Mouse (Mus musculus): Measurements from ENCODE around the gene Lrrc63. TPM values are rescaled to one million over a fixed set of nuclear protein-coding genes. Genes with fewer than 3 reads are reported as not detected.

Lrrc63 gene
- total and polyA plus RNA-seq, 2 experiments from 2014 or later, result not detected

DNA sequence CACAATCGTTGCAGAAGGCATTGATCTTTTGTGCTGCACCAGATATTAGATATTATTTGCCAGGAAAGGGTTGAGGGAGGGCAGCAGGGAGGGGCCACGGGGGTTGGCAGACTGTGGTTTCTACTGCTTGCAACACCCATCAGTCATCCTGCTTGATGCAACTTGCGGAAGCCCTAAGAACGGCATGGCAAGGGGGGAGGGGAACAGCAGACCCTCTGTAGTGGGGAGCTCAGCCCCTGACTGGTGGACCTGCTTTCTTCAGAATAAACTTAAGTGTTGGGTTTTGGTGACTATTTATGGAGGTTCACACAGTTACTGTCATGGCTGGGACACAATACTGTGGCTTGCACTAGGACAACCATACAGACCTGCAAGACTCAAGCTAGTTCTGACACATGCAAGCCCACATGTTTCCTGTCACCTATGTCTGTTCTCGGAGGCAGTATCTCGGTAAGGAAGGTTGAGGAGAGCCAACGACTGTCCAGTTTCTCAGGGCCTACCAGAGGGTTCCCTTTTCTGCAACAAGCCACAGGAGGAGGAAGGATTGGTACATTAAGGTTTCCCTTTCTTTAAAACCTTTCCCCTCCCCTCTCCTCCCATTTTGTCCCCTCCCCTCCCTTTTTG, 61.2 kb downstream of the Lrrc63 start:
- no peak for TF ChIP-seq CTCF (IDR thresholded peaks at IDR 0.05)
- Histone ChIP-seq H3K9me3 (ENCODE audit: low read length) (no peaks in the 10 kb centered on the region), H3K4me2 (ENCODE audit: low read depth, low read length, poor library complexity, severe bottlenecking) (no peak overlapping the region), H3K4me3 (ENCODE audit: low read depth, low read length) (no peak overlapping the region), H3K9ac (replicated peaks; ENCODE audit: low read length, poor library complexity, severe bottlenecking) (no peak overlapping the region), H3K36me3 (ENCODE audit: insufficient read depth, low read length) (no peaks in the 10 kb centered on the region), H3K4me1 (ENCODE audit: insufficient read depth, low read length) (no peaks in the 10 kb centered on the region), H3K27ac (ENCODE audit: low read depth, low read length) (no peak overlapping the region), H3K27me3 (ENCODE audit: insufficient read depth, low read length) (no peaks in the 10 kb centered on the region)
- WGBS, result 81% methylated on average over 7 of the region's 7 CpGs
- ATAC-seq (ENCODE audit: low FRiP score) (no peak), DNase-seq (ENCODE audit: low spot score) (no peak)

- Histone ChIP-seq H3K4me3 (ENCODE audit: low read depth, low read length) (no peak overlapping the region), H3K4me2 (ENCODE audit: low read depth, low read length, poor library complexity, severe bottlenecking) (no peak overlapping the region), H3K4me1 (ENCODE audit: insufficient read depth, low read length) (no peaks in the 10 kb centered on the region), H3K9me3 (ENCODE audit: low read length) (no peaks in the 10 kb centered on the region), H3K27me3 (ENCODE audit: insufficient read depth, low read length) (no peaks in the 10 kb centered on the region), H3K27ac (ENCODE audit: low read depth, low read length) (no peak overlapping the region), H3K9ac (replicated peaks; ENCODE audit: low read length, poor library complexity, severe bottlenecking) (no peak overlapping the region), H3K36me3 (ENCODE audit: insufficient read depth, low read length) (no peaks in the 10 kb centered on the region)
- DNase-seq (ENCODE audit: low spot score) (no peak), ATAC-seq (ENCODE audit: low FRiP score) (no peak)
- WGBS, result 87% methylated on average over 16 of the region's 19 CpGs
- no peak for TF ChIP-seq CTCF (IDR thresholded peaks at IDR 0.05)
Measured at GRCm38 (mm10) chr14:75068430-75069112, 62.1 kb downstream of the Lrrc63 start.

DNA sequence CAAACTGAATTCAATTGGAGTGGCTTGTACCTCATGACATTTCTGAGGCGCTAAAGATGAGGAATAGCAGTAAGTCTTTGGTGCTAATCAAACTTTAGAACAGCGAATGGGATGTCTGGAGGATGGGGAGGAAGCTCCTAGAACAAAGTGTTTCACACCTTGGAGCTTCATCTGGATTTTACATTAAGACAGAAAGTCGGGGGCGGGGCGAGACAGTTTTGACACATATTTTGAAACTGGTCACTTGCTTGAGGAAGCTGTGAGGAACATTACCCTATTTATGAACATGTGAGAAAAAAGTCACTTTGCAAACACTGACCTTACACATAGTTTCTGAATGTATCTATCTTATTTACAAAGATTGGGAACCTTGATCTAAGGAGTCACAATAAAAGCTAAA, 65.5 kb downstream of the Lrrc63 start:
- 98% methylated on average over 5 of the region's 5 CpGs for WGBS
- no peak overlapping the region for H3K9ac ChIP-seq (replicated peaks; ENCODE audit: low read length, poor library complexity, severe bottlenecking)
- DNase-seq (ENCODE audit: low spot score) (no peak), ATAC-seq (ENCODE audit: low FRiP score) (no peak)
- no peak overlapping the region for H3K4me2 ChIP-seq (ENCODE audit: low read depth, low read length, poor library complexity, severe bottlenecking)
- no peaks in the 10 kb centered on the region for H3K36me3 ChIP-seq (ENCODE audit: insufficient read depth, low read length)
- H3K4me1 ChIP-seq (ENCODE audit: insufficient read depth, low read length), result no peaks in the 10 kb centered on the region
- no peaks in the 10 kb centered on the region for H3K9me3 ChIP-seq (ENCODE audit: low read length)
- no peak overlapping the region for H3K4me3 ChIP-seq (ENCODE audit: low read depth, low read length)
- H3K27me3 ChIP-seq (ENCODE audit: insufficient read depth, low read length), result no peaks in the 10 kb centered on the region
- no peak for TF ChIP-seq CTCF (IDR thresholded peaks at IDR 0.05)
- no peak overlapping the region for H3K27ac ChIP-seq (ENCODE audit: low read depth, low read length)

DNA sequence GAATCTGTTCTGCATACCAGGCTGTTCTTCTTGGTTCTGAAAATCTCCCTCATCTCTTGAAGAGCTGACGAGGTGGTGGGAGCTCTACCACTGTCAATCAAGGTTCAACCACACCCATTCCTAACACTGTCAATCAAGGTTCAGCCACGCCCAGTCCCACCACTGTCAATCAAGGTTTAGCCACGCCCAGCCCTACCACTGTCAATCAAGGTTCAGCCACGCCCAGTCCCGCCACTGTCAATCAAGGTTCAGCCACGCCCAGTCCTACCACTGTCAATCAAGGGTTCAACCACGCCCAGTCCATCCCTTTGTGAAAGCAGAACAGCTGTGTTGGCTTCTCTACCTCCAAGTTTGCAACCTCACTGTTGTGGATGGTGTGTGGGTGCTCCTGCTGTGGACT, 66.2 kb downstream of the Lrrc63 start:
- Histone ChIP-seq H3K4me1 (ENCODE audit: insufficient read depth, low read length) (no peaks in the 10 kb centered on the region), H3K9ac (replicated peaks; ENCODE audit: low read length, poor library complexity, severe bottlenecking) (no peak overlapping the region), H3K27ac (ENCODE audit: low read depth, low read length) (no peak overlapping the region), H3K27me3 (ENCODE audit: insufficient read depth, low read length) (no peaks in the 10 kb centered on the region), H3K4me3 (ENCODE audit: low read depth, low read length) (no peak overlapping the region), H3K4me2 (ENCODE audit: low read depth, low read length, poor library complexity, severe bottlenecking) (no peak overlapping the region), H3K36me3 (ENCODE audit: insufficient read depth, low read length) (no peaks in the 10 kb centered on the region), H3K9me3 (ENCODE audit: low read length) (no peaks in the 10 kb centered on the region)
- WGBS, result 87% methylated on average over 7 of the region's 7 CpGs
- ATAC-seq (ENCODE audit: low FRiP score) (no peak), DNase-seq (ENCODE audit: low spot score) (no peak)
- no peak for TF ChIP-seq CTCF (IDR thresholded peaks at IDR 0.05)

DNA sequence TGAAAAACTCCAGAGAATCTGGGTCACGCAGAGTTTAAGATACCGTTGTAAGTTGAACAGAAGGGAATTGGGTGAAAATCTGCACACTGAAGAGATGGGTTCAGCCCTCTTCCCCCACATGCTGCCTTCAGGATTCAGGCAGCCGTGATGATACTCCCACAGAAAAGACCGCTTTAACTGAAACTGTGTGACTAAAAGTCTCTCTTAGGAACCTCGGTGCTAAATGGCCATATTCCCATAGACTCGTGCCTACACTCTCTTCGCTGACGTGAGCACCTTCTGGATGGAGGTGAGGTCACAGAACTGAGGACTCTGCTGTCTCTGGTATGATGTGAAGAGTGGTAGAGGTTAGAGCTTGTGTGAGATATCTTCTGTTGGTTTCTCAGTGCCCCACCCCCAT, 66.7 kb downstream of the Lrrc63 start:
- no peaks in the 10 kb centered on the region for H3K36me3 ChIP-seq (ENCODE audit: insufficient read depth, low read length)
- no peaks in the 10 kb centered on the region for H3K9me3 ChIP-seq (ENCODE audit: low read length)
- ATAC-seq (ENCODE audit: low FRiP score), result no peak
- no peaks in the 10 kb centered on the region for H3K4me1 ChIP-seq (ENCODE audit: insufficient read depth, low read length)
- no peak overlapping the region for H3K4me2 ChIP-seq (ENCODE audit: low read depth, low read length, poor library complexity, severe bottlenecking)
- no peaks in the 10 kb centered on the region for H3K27me3 ChIP-seq (ENCODE audit: insufficient read depth, low read length)
- no peak overlapping the region for H3K27ac ChIP-seq (ENCODE audit: low read depth, low read length)
- WGBS, result 94% methylated on average over 8 of the region's 8 CpGs
- TF ChIP-seq CTCF (IDR thresholded peaks at IDR 0.05), result no peak
- no peak overlapping the region for H3K4me3 ChIP-seq (ENCODE audit: low read depth, low read length)
- H3K9ac ChIP-seq (replicated peaks; ENCODE audit: low read length, poor library complexity, severe bottlenecking), result no peak overlapping the region
- DNase-seq (ENCODE audit: low spot score), result no peak

DNA sequence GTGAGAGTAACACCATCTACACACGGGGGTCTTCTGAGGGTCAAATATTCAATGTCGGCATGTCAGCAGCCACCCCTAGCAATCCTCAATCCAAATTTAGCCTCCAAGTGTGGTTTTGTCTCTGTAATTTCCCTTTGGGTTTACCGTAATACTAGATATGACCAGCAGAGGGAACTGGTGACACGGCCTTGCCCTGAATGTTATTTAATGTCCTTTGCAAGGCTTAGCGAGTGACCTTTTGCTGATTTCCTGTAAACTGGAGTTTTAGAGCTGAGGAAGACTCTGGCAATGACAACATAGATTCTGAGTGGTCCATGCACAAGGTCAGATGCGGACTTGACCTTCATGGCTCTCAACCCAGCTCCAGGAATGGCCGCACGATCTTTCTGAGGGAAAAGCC, 70.1 kb downstream of the Lrrc63 start:
- no peaks in the 10 kb centered on the region for H3K4me1 ChIP-seq (ENCODE audit: insufficient read depth, low read length)
- no peak overlapping the region for H3K27ac ChIP-seq (ENCODE audit: low read depth, low read length)
- no peak overlapping the region for H3K4me2 ChIP-seq (ENCODE audit: low read depth, low read length, poor library complexity, severe bottlenecking)
- ATAC-seq (ENCODE audit: low FRiP score), result no peak
- no peaks in the 10 kb centered on the region for H3K27me3 ChIP-seq (ENCODE audit: insufficient read depth, low read length)
- peak; percentile 59 for DNase-seq (ENCODE audit: low spot score)
- 44% methylated on average over 8 of the region's 8 CpGs for WGBS
- H3K4me3 ChIP-seq (ENCODE audit: low read depth, low read length), result no peak overlapping the region
- no peaks in the 10 kb centered on the region for H3K36me3 ChIP-seq (ENCODE audit: insufficient read depth, low read length)
- peak; percentile 94 for TF ChIP-seq CTCF (IDR thresholded peaks at IDR 0.05)
- no peak overlapping the region for H3K9ac ChIP-seq (replicated peaks; ENCODE audit: low read length, poor library complexity, severe bottlenecking)
- H3K9me3 ChIP-seq (ENCODE audit: low read length), result no peaks in the 10 kb centered on the region

Data from midbrain, postnatal 0 days (tissue).